8 mouse cellular contexts compared by ENCODE assay signal in the genomic region with DNA sequence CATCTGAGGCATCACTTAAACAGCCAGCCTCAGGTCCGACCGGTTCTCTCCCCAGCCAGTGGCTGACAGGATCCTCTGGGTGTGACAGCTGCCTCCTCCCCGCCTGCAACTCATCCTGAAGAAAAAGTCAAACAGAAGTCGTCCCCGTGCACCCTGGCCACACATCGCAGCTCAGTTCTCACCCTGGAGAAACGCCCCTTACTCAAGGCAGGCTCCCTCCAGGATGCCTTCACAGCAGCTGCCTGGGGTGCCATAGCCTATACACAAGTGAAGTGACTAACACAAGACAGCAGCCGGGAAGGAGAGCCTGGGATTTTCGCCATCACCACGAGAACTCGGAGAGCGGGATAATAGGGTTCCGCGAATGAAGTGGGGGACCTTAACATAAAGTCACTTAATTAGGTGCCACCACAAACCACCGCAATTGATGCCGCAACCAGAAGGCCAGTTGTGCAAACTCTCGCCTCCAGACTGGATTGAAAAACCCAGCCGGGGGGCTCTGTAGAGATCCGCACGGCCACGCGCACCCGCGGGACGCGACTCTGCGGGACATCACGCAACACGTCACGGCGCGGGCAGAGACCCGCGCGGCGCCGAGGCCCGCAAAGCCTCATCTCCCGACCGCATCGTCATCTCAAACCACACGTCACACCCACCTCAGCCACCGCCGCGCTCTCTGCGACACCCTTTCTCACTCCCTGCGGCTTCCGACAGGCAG. TPM values are rescaled to one million over a fixed set of nuclear protein-coding genes. Genes with fewer than 3 reads are reported as not detected.
DNase-seq lines count a peak whose midpoint lies in the region; ATAC-seq lines count a peak whose summit lies in the region.

No protein-coding gene starts in this region.

- peak overlapping the region; percentile 91 for H3K27ac ChIP-seq in forebrain, embryonic 10.5 days
- peak overlapping the region; percentile 60; the same call in 1 of the 2 replicates for H3K27ac ChIP-seq in intestine, embryonic 15.5 days
- H3K27ac ChIP-seq in midbrain, embryonic 11.5 days (ENCODE audit: low read depth, low read length), result peak overlapping the region; percentile 65

- peak overlapping the region; percentile 86 for H3K4me2 ChIP-seq in intestine, embryonic 15.5 days (replicated peaks)
- H3K4me2 ChIP-seq in midbrain, embryonic 11.5 days, result peak overlapping the region; percentile 96

- peak overlapping the region; percentile 98 for H3K4me3 ChIP-seq in forebrain, embryonic 10.5 days
- H3K4me3 ChIP-seq in intestine, embryonic 15.5 days (replicated peaks), result peak overlapping the region; percentile 77
- peak overlapping the region; percentile 88 for H3K4me3 ChIP-seq in midbrain, embryonic 11.5 days (ENCODE audit: low read depth, low read length)

- peaks cover 18% of the 10 kb centered on the region for H3K4me1 ChIP-seq in forebrain, embryonic 10.5 days
- H3K4me1 ChIP-seq in intestine, embryonic 15.5 days (replicated peaks), result peaks cover 9% of the 10 kb centered on the region
- peaks cover 11% of the 10 kb centered on the region for H3K4me1 ChIP-seq in midbrain, embryonic 11.5 days (ENCODE audit: control insufficient read depth, insufficient read depth, low read length)

- intact Hi-C loops in heart, postnatal 25 days (cut with DNase I), result no loop called here

- peak; percentile 57 for ATAC-seq in intestine, embryonic 15.5 days
- ATAC-seq in midbrain, embryonic 11.5 days (ENCODE audit: low FRiP score), result peak; percentile 79

- peaks cover 22% of the 10 kb centered on the region for H3K36me3 ChIP-seq in forebrain, embryonic 10.5 days (replicated peaks)
- 0 out of 2 replicates have a peak, but pooled peaks cover 3% of the 10 kb centered on the region for H3K36me3 ChIP-seq in intestine, embryonic 15.5 days
- H3K36me3 ChIP-seq in midbrain, embryonic 11.5 days (ENCODE audit: control insufficient read depth, insufficient read depth, low read length), result 0 out of 2 replicates have a peak, but pooled peaks cover 2% of the 10 kb centered on the region

- 1% methylated on average over 48 of the region's 48 CpGs for WGBS in forebrain, embryonic 10.5 days
- WGBS in intestine, embryonic 15.5 days, result under 1% methylated on average over 48 of the region's 48 CpGs
- under 1% methylated on average over 48 of the region's 48 CpGs for WGBS in midbrain, embryonic 11.5 days

- H3K27me3 ChIP-seq in forebrain, embryonic 10.5 days (ENCODE audit: poor library complexity, severe bottlenecking), result no peaks in the 10 kb centered on the region
- no peaks in the 10 kb centered on the region for H3K27me3 ChIP-seq in intestine, embryonic 15.5 days (replicated peaks)
- H3K27me3 ChIP-seq in midbrain, embryonic 11.5 days (ENCODE audit: control insufficient read depth, insufficient read depth, low read length), result no peaks in the 10 kb centered on the region

- H3K9me3 ChIP-seq in forebrain, embryonic 10.5 days, result no peaks in the 10 kb centered on the region
- H3K9me3 ChIP-seq in intestine, embryonic 15.5 days, result no peaks in the 10 kb centered on the region
- H3K9me3 ChIP-seq in midbrain, embryonic 11.5 days (ENCODE audit: control insufficient read depth, low read length), result no peaks in the 10 kb centered on the region

- H3K9ac ChIP-seq in intestine, embryonic 15.5 days, result peak overlapping the region; percentile 90
- peak overlapping the region; percentile 85 for H3K9ac ChIP-seq in midbrain, embryonic 11.5 days (ENCODE audit: low read length)

- peak; percentile 3 for DNase-seq in heart, adult 8-10 months (ENCODE audit: low spot score)
- no peak for DNase-seq in heart, postnatal 25 days (ENCODE audit: low spot score)
- DNase-seq in 3134 (ENCODE audit: extremely low read depth, insufficient read length, low spot score) (peak; percentile 37), NIH3T3 (ENCODE audit: low read depth) (peak; percentile 49)
- no peak for DNase-seq in forebrain, embryonic 10.5 days (ENCODE audit: extremely low spot score, low spot score)
- peak; percentile 84 for DNase-seq in midbrain, embryonic 11.5 days (ENCODE audit: low spot score, missing footprints)
- DNase-seq in urinary bladder, postnatal 25 days (ENCODE audit: low spot score), result no peak

RNA-seq across cellular contexts. Expression of a gene that starts 0.5 kb away (rescaled TPM):
- total RNA-seq in heart, adult 8-10 months (2022), result 10 to 100 TPM; 10.3 to 18.2 (median 15.7) TPM
- 10 to 100 TPM; 12.4 to 16.4 TPM for total RNA-seq in heart, postnatal 25 days (2021)
- polyA plus RNA-seq in forebrain, embryonic 10.5 days (2016; fragmentation: Nextera tagmentation; extraction: Ambion mirVana), result 27.2 and 29.6 TPM in 2 replicates
- polyA plus RNA-seq in intestine, embryonic 15.5 days (2015; fragmentation: Nextera tagmentation; extraction: Ambion mirVana), result 16.9 and 21.4 TPM in 2 replicates
- 15.8 and 17.3 TPM in 2 replicates for polyA plus RNA-seq in midbrain, embryonic 11.5 days (2014; fragmentation: Nextera tagmentation; extraction: Ambion mirVana)

RNA-seq across cellular contexts. Expression of a gene that starts 30.2 kb away (rescaled TPM):
- total RNA-seq in heart, adult 8-10 months (2022), result not detected
- not detected for total RNA-seq in heart, postnatal 25 days (2021)
- 0.80 and 1.2 TPM in 2 replicates for polyA plus RNA-seq in forebrain, embryonic 10.5 days (2016; fragmentation: Nextera tagmentation; extraction: Ambion mirVana)
- polyA plus RNA-seq in intestine, embryonic 15.5 days (2015; fragmentation: Nextera tagmentation; extraction: Ambion mirVana), result 3.7 and 4.4 TPM in 2 replicates
- 6.6 and 11.1 TPM in 2 replicates for polyA plus RNA-seq in midbrain, embryonic 11.5 days (2014; fragmentation: Nextera tagmentation; extraction: Ambion mirVana)

RNA-seq across cellular contexts. Expression of a gene that starts 30.4 kb away (rescaled TPM):
- 10 to 100 TPM; 67.1 to 86.9 (median 71.9) TPM for total RNA-seq in heart, adult 8-10 months (2022)
- 10 to 100 TPM; 86.3 to 92.9 TPM for total RNA-seq in heart, postnatal 25 days (2021)
- polyA plus RNA-seq in forebrain, embryonic 10.5 days (2016; fragmentation: Nextera tagmentation; extraction: Ambion mirVana), result 100 and 103 TPM in 2 replicates
- polyA plus RNA-seq in intestine, embryonic 15.5 days (2015; fragmentation: Nextera tagmentation; extraction: Ambion mirVana), result 103 and 109 TPM in 2 replicates
- polyA plus RNA-seq in midbrain, embryonic 11.5 days (2014; fragmentation: Nextera tagmentation; extraction: Ambion mirVana), result 79.2 and 86.8 TPM in 2 replicates

Comparison
In these comparisons a context has a peak if more than half of its experiments do, and no peak if none do; other contexts are left out.
1. DNase-seq: peak in heart, adult 8-10 months (single experiment), 3134 (single experiment), NIH3T3 (single experiment) and midbrain, embryonic 11.5 days (single experiment); none in heart, postnatal 25 days (single experiment), forebrain, embryonic 10.5 days (single experiment) and urinary bladder, postnatal 25 days (single experiment).
2. Peak in every context shown above with its lines, with median percentiles within 50 percentile points of each other: H3K27ac ChIP-seq and H3K4me3 ChIP-seq.